Comparison of ENCODE assay signal across 23 mouse cellular contexts in the genomic region with DNA sequence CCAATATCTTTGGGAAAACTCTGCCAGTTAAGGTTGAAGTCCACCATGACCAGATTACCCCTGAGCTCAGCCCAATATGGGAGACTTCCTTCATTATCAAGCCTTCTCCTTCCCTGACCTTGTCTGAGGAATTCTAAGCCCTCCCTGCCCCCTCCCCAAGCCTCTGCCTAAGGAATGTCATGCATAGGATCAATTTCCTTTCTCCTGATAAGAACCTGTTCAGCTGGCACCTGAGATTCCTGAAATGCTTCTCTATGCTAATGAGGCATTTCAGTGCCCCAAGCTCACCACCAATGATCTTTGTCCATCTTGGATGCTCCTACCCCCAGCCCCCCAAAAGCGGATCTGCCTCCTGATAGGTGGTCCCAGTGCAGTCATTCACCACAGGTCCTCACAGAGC.
"Had no signal": no experiment of that assay in that cellular context is flagged by ENCODE, and none has a peak within 500 bp of the region (broad histone marks: within the 10 kb centered on the region; RNA-seq: fewer than 3 reads in every experiment).

No protein-coding gene starts in this region.

- H3K9me3 ChIP-seq: heart, embryonic 10.5 days; heart, embryonic 12.5 days; hindbrain, embryonic 10.5 days; hindbrain, embryonic 12.5 days; intestine, embryonic 15.5 days; kidney, embryonic 15.5 days; limb, embryonic 10.5 days; limb, embryonic 12.5 days; liver, embryonic 13.5 days; liver, embryonic 15.5 days had no signal

- H3K27ac ChIP-seq: heart, embryonic 10.5 days; hindbrain, embryonic 10.5 days; hindbrain, embryonic 12.5 days; hindbrain, embryonic 14.5 days; intestine, embryonic 15.5 days; kidney, embryonic 15.5 days; kidney, postnatal 0 days; layer of hippocampus, adult 2 months; left cerebral cortex, adult 2 months; limb, embryonic 10.5 days; limb, embryonic 12.5 days; liver, embryonic 13.5 days; liver, embryonic 15.5 days had no signal

- H3K4me1 ChIP-seq: heart, embryonic 10.5 days; heart, embryonic 12.5 days; intestine, embryonic 15.5 days; kidney, embryonic 15.5 days; limb, embryonic 12.5 days; liver, embryonic 13.5 days; liver, embryonic 15.5 days had no signal

- DNase-seq: gastrocnemius, postnatal 14 days; heart, adult 18-20 months; heart, postnatal 10 days; heart, postnatal 4 days; kidney, adult 18-20 months; kidney, adult 8-10 months; kidney, postnatal 14 days; kidney, postnatal 4 days; liver; liver, embryonic 13.5 days had no signal

- H3K36me3 ChIP-seq: heart, embryonic 10.5 days; heart, embryonic 12.5 days; hindbrain, embryonic 10.5 days; hindbrain, embryonic 12.5 days; intestine, embryonic 15.5 days; kidney, embryonic 15.5 days; limb, embryonic 10.5 days; limb, embryonic 12.5 days; liver, embryonic 13.5 days; liver, embryonic 15.5 days had no signal

- H3K4me3 ChIP-seq: heart, embryonic 10.5 days; heart, embryonic 12.5 days; hindbrain, embryonic 10.5 days; hindbrain, embryonic 12.5 days; intestine, embryonic 15.5 days; kidney, embryonic 15.5 days; layer of hippocampus, adult 2 months; left cerebral cortex, adult 2 months; limb, embryonic 10.5 days; limb, embryonic 12.5 days; liver, embryonic 13.5 days; liver, embryonic 15.5 days had no signal

- H3K27me3 ChIP-seq: heart, embryonic 12.5 days; hindbrain, embryonic 12.5 days; intestine, embryonic 15.5 days; kidney, embryonic 15.5 days; limb, embryonic 12.5 days; liver, embryonic 13.5 days; liver, embryonic 15.5 days had no signal

- H3K9ac ChIP-seq: heart, embryonic 12.5 days; hindbrain, embryonic 12.5 days; hindbrain, embryonic 14.5 days; intestine, embryonic 15.5 days; kidney, embryonic 15.5 days; limb, embryonic 12.5 days; liver, embryonic 13.5 days; liver, embryonic 15.5 days had no signal
